8 mouse cellular contexts compared by ENCODE assay signal in the genomic region with DNA sequence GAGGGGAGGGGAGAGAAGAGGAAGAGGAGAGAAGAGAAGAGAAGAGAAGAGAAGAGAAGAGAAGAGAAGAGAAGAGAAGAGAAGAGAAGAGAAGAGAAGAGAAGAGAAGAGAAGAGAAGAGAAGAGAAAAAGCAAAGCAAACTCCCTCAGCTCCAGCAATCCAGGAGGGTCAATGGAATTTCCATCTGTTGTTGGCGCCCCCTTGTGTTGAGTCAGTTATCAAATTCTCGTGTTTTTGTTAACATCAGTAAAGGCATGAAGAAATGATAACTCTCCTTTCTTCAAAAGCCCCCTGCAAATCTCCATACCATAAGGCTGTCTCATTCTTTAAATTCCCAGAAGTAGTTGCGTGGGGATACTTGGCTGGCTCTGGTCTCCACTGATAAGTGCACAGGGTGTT. TPM values are rescaled to one million over a fixed set of nuclear protein-coding genes. Genes with fewer than 3 reads are reported as not detected.
A peak's percentile ranks its signal among the peaks of the same experiment; 100 is the strongest.
DNase-seq lines count a peak whose midpoint lies in the region.

No protein-coding gene starts in this region.

- peak; percentile 41 for DNase-seq in gastrocnemius, adult 18-20 months (ENCODE audit: low spot score)
- DNase-seq in gastrocnemius, postnatal 25 days, result no peak
- peak; percentile 67 for DNase-seq in ES-CJ7 (ENCODE audit: low read depth, low spot score)
- DNase-seq in cerebellum, adult 18-20 months, result peak; percentile 73 to 82
- DNase-seq in gastrocnemius, adult 8-10 months (ENCODE audit: low spot score in 2 of 2), result peak; percentile 9 to 11
- DNase-seq in layer of hippocampus, postnatal 14 days (ENCODE audit: low spot score in 2 of 2), result peak; percentile 65 to 86
- DNase-seq in mesoderm, embryonic 11.5 days (ENCODE audit: low read depth, low spot score), result peak; percentile 78
- DNase-seq in thymus, postnatal 0 days (ENCODE audit: low spot score), result peak; percentile 47

RNA-seq across cellular contexts. Expression of a gene that starts 37.1 kb away (rescaled TPM):
- total RNA-seq in gastrocnemius, adult 18-20 months (2021), result not detected
- total RNA-seq in gastrocnemius, postnatal 25 days (2021), result not detected
- not detected for total RNA-seq in gastrocnemius, adult 8-10 months (2022)
- not detected for total RNA-seq in layer of hippocampus, postnatal 14 days (2021)
- polyA plus RNA-seq in thymus, postnatal 0 days (2015; fragmentation: Nextera tagmentation; extraction: Ambion mirVana), result 0.04 and 0.08 TPM in 2 replicates

RNA-seq across cellular contexts. Expression of a gene that starts 38.0 kb away (rescaled TPM):
- total RNA-seq in gastrocnemius, adult 18-20 months (2021), result 10 to 100 TPM; 51.3 to 55.5 TPM
- 10 to 100 TPM; 48.5 to 50.2 TPM for total RNA-seq in gastrocnemius, postnatal 25 days (2021)
- total RNA-seq in gastrocnemius, adult 8-10 months (2022), result 10 to 100 TPM; 46.1 to 54.6 (median 49.8) TPM
- total RNA-seq in layer of hippocampus, postnatal 14 days (2021), result 10 to 100 TPM; 47.9 to 50.3 TPM
- 79.3 and 87.2 TPM in 2 replicates for polyA plus RNA-seq in thymus, postnatal 0 days (2015; fragmentation: Nextera tagmentation; extraction: Ambion mirVana)
